Mouse (Mus musculus): ENCODE measurements around the gene Emg1.
A peak's percentile ranks its signal among the peaks of the same experiment; 100 is the strongest.
"Not testable (repeated sequence)": the region's sequence is repeated elsewhere in the genome, so short reads cannot be mapped to it uniquely, and the experiment has no call there.

The Emg1 gene

DNA sequence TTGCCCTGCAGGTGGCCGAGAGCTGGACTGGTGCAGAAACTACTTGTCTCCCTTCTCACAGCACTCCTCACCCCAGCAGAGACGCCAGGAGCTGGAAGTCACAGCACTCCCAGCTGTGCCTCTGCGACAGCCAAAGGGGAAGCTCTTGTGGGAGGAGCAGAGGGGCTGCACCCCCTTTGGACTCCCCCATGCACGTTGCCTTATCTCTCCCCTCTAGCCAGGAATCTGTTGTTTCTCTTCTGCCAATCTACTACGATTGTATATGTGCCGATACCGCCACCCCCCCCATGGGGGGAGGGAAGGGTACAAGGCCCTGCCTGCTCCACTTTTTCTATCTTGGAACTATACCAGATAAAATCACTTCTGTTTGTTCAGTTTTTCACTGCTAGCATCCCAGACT is 8.2 kb downstream of the Emg1 start:
- no peak for DNase-seq

DNA sequence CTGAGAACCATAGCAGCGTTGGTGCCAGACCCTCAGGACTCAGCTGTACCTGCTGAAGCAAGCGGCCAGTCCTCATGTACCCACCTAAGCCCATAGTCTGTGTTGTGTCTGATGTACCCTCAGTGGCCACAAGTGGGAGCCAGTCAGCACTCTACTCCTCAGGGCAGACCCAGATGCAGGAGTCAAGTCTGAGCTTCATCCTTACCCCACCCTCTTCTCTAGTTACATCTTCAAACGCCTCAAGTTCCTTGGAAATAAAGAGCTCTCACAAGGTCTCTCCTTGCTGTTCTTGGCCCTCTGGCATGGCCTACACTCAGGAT is 9.2 kb downstream of the Emg1 start:
- peak; percentile 85 for DNase-seq

DNA sequence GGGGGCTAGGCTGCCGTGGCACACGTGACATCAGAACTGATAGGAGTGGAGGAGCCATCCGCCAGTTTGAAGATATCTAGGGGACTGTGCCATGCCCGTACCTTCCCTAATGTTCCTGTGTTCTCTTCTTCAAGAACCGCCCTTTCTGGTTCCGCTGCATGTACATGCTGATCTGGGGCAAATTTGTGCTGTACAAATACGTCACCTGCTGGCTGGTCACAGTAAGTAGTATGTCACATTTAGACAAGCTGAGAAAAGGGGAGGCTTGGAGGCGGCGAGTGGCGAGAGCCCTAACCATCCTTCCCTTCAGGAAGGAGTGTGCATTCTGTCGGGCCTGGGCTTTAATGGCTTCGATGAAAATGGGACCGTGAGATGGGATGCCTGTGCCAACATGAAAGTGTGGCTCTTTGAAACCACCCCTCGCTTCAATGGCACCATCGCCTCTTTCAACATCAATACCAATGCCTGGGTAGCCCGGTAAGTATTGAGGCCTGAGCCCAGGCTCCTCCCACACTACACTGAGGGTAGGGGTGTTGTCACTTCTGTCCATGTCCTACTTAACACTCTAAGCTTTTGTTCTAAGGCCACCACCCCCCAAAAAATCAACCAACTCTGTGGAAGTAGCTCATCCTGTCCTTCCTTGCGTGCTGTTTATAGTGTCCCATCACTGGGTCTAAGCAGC is 9.7 kb downstream of the Emg1 start:
- no peak for DNase-seq

DNA sequence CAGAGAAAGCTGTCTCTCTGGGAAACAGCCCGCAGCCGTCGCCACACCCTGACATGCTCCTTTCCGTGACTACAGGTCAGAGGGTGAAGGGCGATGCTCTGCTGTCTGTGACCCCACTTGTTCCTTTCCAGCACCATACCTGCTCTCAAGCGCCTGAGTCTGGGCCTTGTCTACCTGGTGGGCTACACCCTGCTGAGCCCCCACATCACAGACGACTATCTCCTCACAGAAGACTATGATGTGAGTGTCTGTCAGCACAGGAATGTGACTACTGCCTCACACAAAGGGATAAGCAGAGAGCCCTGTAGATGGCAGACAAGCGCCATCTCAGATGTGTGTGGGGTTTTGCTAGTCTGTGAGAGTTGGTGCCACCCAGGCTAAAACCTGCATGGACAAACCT is 10.6 kb downstream of the Emg1 start:
- peak; percentile 63 for DNase-seq

DNA sequence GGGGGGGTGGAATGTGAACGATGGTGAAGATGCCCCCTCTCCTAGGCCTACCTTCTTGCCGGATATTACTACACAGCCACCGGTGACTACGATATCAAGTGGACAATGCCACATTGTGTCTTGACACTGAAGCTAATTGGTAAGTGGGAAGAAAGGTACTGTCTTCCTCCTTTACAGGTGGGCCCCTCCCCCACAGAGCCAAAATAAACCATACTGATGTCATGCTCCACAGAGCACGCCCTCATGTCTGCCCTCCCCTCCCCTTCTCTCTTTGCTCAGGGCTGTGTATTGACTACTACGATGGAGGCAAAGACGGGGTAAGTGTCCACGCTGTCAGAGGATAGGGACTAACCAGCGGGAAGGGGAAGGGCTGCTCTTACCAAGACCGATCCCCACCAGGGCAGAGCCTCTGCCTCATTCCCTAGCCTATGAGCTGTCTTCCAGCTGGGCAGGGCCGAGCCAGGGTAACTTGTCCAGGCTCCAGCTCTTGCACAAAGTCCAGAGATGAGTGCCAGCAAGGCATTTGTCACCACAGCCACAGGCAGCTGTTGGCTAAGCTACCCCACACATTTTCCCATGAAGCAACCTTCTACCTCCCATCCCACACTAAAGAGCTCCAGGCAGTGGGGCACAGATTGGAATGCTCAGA is 11.9 kb downstream of the Emg1 start:
- DNase-seq = no peak

DNA sequence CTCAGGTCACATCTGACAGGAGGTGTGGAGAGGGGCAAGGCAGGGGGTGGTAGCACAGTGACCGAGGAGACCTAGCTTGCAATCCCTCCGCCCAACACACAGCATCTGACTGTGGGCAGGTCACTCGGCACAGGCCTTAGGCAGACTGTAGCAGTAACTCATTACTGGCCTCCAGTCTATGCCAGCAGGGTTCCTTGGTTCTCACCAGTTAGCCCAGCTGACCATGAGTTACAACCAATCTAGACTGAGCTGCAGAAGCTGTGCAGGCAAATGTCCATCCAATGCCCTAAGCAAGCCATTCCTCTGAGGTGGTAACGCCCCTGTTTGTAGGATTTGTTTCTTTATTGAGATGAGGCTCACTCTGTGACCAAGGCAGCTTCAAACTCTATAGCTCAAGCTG is 12.6 kb downstream of the Emg1 start:
- no peak for DNase-seq

DNA sequence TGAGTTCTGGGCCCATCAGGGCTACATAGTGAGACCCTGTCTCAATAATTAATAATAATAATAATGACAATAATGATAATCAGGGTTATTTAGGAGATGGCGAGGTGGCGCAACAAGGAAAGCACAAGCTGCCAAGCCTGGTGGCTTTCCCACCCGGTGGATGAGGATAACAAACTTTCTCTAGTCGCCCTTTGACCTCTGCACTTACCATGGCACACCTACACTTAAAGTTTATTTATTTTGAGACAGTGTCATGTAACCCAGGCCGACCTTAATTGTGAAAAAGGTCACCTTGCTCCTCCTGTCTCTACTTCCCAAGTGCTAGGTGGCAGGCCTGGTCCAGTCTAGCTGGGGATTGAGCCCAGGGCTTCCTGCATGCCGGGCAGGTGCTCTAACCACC is 13.2 kb downstream of the Emg1 start:
- DNase-seq = no peak

DNA sequence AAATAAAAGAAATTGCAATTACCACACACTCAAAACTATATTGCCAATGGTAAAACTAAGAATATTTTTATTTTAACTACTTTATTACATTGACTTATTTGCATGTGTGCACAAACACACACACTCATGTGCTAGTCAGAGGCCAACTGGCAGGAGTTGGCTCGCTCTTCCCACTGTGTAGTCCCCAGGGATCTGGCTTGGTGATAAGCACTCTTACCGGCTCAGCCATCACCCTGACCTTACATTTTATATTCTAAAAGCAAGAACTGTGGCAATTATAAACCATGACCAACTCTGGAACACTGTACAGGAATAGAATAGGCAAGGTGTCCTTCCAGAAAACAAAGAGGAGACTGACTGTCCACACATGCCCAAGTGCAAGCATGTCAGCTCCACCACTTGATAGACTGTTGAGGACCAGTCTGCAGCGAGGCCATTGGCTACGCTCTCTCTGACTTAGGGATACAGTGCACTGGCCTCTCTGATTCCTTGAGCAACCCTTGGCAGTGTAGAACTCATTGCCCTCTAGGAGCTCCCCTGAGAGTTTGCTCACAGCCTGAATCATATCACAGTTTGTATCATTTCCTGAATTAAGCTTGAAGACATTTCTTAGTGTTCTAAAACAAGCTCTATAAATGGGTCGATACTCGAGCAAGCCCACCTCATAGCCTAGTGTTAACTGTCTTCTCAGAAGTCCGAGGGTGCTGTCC is 15.4 kb downstream of the Emg1 start:
- DNase-seq = no peak

DNA sequence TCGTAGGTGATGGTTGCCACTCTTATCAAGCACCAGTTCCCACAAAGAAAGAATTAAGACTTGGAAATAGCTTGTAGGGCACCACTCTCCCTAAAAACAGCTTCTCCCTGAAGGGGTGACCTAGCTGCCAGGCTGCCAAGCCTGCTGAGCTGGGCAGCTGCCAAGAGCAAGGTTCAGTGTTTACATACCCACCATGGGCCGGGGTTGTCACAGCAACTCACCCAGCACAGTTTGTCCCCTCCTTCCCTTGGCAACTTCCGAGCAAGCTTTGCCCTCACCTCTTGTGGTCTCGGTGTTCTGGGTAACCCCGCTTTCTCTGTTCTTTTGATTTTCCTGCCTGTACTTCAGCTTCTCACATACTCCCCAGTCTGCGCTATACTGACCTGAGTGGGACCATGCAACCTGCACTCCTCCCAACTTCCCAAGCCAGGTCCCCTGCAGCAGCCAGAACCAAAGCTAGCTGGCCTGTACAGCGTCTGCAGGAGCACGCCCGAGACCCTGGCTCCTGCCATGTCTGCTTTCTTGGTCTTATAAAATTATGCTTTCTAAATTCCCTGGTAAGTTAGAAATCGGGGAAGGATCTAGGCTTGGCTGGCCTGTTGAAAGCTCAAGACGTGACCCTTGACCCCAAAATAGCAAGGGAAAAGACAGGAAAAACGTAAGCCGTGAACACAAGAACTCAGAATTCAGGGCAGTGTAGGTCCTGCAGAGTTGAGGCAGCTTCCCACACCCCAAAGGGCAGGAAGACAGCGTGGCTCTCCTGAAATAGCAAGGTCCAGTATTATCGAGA is 17.6 kb downstream of the Emg1 start:
- peak; percentile 56 for DNase-seq

DNA sequence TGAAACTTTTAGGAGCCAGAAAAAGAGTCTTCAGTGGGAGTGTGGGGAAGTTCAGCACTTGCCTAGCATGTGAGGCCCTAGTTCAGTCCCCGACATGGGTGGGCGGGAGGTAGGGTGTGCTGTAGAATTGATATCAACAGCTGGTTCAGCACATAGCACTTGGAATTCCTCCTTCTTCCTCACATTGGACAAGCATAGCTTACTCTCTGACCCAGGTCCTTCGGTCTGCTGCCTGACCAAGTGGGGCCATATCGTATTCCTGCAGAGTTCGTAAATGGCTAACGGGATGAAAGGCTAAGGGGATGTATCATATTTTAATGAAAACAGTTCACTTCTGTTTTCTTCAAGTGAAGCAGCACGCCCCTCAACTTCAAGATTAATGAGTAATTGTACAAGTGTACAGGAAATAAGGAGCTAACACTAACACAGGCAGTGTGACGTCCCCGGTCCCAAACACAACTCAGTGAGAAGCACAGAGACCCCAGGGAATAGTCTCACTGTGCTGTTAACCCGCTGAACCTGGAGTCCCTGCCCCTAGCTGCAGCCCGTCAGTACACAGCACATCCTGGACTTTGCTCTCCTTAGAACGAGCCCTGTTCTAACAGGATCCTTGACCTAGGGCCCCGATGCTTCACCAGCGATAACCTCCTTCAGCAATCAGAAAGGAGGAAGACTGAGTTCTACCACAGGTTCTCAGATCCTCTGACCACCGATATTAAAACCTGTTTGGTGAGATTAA is 18.6 kb downstream of the Emg1 start:
- DNase-seq = no peak

DNA sequence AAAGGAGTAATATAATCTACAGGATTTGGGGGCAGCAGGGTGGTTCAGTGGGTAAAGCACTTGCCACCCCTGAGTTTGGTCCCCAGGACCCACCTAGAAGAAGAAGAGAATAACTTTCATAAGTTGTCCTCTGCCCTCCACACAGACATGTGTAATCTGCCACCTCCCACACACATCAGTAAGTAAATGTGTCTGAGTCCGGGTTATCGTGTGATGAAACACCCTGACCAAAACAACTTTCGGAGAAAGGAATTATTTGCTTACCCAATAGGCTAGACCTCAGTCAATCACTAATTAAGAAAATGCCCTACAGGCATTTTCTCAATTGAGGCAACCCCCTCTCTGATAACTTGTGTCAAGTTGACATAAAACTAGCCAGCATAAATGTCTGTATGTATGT is 21.5 kb downstream of the Emg1 start:
- DNase-seq = no peak

DNA sequence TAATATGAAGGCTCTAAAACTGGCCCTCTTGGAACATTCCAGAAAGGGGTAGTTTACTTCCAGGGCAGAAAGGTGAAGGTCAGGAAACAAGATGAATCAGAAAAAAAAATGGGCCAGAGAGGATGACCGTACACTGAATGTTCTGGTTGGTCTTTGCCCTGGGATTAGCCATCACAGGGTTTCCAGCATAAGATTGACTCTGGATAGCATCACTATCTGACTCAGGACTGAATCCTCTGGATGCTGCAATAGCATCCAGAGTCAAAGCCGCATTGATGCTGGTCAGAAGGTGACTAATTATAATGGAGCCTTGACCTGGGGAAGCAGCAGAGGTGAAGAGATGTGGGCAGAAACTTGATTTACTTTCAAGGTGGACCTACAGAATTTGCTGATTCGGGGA is 23.0 kb downstream of the Emg1 start:
- no peak for DNase-seq

DNA sequence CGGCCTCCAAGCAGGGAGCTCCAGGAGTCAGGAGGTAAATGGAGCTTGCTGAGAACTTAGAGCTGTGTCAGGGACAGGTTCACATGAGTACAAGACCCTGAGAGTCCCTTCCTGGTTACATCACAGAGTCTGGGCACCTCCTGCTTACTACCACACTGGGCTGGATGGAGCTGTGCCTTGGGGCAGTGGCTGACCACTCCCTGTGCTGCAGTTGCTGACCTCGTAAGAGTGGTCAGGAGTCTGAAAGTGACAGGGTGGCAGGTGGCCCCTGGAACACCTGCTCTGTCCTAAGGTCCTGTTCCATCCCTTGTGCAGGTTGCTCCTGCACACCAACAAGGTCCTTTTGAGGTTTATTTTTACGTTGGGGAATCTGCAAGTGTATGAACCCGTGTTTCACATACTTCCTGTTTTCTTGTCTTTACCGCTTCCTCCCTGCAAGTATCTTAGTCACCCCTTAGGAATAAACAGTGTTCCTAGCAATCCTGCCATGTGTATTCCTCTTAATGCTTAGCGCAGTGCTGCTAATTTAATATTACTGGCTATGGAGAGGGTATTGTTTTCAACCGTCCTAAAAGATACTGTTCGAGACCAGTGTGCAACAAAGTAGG is 23.7 kb downstream of the Emg1 start:
- no peak for DNase-seq

DNA sequence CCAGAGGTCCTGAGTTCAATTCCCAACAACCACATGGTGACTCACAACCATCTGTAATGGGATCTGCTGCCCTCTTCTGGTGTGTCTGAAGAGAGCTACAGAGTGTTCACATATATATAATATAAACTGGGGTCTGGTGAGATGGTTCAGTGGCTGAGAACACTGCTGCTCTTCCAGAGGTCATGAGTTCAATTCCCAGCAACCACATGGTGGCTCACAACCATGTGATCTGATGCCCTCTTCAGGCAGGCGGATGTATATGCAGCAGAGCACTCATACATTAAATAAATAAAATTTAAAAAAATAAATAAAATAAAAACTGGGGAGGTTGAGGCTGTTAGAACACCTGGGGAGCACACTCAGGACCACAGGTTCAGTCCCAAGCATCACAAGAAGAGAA is 25.3 kb downstream of the Emg1 start:
- DNase-seq = not testable (repeated sequence)

DNA sequence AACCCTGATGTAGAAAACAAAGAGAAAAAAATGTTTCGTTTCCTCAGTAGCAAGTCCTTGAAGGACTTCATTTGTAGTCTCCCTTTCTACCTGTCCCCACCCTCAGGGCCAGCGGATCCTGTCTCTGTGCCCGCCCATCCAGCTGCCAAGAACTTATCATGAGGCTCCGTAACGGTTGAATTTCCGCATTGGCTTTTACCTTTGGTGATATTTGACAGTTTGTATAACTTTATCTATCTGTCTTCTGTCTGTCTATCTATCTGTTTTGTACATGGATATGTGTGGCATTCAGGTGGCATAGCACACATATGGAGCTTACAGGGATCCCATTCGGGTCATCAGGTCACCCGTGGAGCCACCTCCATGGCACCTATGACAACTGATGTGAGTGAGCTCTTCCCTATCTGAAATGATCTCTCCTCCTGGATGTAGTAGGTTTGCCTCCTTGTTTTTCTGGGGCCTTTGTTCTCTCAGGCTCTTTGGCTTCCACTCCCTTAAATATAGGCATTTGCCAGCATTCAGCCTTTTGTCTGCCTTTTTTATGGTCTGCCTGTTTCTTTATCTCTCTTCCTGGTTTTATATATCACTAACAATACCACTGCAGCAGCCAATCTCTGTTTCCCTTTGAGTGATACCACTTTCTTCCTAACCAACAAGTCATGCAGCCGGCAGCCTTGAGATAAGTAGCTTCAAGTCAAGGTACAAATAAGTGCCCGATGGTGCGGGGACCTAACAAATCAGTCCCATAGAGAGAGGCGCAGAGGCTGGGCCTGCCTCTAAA is 26.2 kb downstream of the Emg1 start:
- no peak for DNase-seq

DNA sequence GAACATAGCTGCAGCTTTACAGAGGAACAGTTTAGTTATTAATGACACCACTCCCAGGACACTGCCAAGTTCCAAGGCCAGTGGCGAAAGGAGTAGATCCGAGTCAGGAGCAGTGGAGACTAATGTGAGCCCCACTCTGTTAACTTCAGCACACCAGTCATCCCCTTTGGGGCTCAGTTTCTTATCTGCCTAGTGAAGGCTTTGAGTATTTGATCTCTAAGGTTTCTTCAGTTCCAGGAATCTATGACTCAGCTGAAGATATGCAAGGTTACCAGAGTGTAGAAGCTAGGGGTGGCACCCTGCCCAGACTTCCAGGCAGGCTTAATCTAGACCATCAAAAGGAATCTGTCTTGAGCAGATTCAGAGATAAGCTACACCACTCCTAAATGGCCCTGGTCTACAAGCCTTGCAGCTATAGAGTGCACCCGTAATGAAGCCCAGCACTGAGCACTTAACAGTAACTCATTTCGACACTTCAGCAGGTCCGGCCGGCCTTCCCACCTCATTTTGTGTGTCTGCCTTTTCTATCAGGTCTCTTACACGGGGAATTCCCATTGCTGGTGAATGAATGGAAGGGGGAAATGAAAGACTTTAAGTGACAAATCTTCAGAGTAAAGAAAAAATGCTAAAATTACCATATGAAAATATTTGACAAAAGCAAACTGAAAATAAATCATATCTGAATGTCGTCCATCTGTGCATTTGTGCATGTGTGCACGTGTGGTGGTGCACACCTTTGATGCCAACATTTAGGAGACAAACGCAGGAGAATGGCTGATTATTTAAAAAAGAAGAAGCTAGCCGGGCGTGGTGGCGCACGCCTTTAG is 28.2 kb downstream of the Emg1 start:
- DNase-seq = no peak

DNA sequence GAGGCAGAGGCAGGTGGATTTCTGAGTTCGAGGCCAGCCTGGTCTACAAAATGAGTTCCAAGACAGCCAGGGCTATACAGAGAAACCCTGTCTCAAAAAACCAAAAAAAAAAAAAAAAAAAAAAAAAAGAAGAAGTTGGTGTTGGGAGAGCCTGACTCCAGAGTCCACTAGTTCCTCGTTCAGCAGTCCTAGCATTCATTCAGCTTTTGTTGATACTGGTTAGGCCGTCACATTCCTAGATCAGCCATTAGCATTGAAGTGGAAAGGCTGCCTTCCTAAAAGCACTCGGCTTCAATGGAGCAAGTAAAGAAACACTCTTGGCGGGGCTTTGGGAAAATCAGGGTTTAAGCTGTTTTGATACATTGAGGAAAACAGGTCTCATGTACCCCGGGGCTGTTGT is 29.7 kb downstream of the Emg1 start:
- DNase-seq = not testable (repeated sequence)

DNA sequence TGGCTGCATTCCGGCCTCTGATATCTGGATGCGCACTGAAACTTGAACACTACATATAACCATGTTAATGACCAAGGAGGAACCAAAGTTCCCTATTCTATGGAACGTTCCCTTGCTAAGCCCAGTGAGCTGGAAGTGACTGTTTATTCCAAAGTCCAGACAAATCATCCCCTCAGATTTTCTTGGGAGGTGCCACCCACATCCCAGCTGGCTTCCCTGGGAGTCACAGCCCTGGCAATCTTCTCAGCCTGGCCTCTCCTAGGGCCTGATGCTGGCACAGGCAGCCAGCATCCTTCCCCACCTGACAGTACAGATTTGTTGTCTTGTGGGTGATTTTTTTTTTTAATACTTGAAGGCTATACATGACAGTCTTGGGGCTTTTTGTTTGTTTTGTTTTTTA is 32.5 kb downstream of the Emg1 start:
- DNase-seq = no peak

DNA sequence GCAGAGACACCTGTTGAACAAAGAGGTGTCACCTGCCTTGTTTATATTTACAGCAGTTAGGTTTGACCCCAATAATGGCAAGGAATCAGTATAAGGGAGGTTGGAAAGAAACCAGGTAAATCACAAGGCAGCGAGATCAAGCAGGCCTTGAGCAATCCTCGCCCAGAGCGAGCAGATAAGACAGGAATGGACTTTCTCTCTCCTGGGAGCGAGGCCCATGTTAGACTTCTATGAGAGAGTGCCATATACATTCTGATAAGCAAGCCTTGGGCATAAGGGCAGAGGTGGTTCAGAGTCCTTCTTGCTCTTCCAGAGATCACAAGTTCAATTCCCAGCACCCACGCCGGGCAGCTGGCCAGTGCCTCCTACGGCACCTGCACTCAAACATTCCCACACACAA is 33.2 kb downstream of the Emg1 start:
- no peak for DNase-seq

DNA sequence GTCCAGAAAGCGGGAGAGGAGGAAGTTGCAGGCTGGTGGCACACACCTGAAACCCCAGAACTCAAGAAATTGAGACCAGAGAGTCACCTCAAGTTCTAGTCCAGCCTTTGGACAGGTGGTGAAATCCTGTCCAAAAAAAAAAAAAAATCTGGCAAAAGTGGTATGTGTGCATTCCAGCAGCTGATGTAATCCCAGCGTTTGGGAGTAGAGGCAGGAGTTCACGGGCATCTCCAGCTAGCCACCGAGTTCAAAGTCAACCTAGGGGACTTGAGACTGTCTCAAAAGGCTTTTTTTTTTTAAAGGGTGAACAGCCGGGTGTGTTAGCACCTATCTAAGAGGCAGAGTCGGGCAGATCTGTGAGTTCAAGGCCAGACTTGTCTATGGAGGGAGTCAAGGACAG is 35.8 kb downstream of the Emg1 start:
- DNase-seq = no peak

DNA sequence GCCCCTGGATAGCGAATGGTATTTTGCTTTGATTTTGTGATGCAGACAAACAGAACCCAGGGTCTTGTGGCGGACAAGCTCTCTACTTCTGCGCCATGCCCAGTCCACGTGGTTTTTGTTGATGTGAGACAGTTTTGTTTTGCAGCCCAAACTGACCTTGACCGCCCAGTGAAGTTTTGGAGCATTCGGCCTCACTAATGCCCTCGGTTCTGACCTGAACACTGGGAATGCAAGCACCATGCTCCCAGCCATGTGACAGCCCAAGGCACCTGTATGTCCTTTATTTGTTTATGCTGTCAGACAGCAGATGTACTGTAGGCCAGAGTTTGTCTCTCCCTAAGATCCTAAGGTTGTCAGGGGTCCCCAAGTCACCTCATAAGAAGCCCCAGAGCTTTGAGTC is 37.4 kb downstream of the Emg1 start:
- DNase-seq = no peak

All from thymus, postnatal 14 days (tissue).